Mouse (Mus musculus): ENCODE measurements around the gene Glrx2. TPM values are rescaled to one million over a fixed set of nuclear protein-coding genes. Genes with fewer than 3 reads are reported as not detected.

Gene Glrx2
- total RNA-seq, 2 experiments from 2014 or later, result 77.3 to 81.4 TPM

- intact Hi-C loops (cut with DNase I), result no loop called here
- Histone ChIP-seq H3K27ac (no peak overlapping the region), H3K4me3 (no peak overlapping the region)
- TF ChIP-seq CTCF (IDR thresholded peaks at IDR 0.05), result no peak
- DNase-seq, result no peak
These were observed 50.1 kb downstream of the Glrx2 start for GRCm38 (mm10) chr1:143766238-143766637.

GRCm38 (mm10) chr1:143770444-143771109 lies 54.4 kb downstream of the Glrx2 start:
- DNase-seq, result no peak
- H3K27ac ChIP-seq, result no peak overlapping the region
- no peak for TF ChIP-seq CTCF (IDR thresholded peaks at IDR 0.05)
- no peak overlapping the region for H3K4me3 ChIP-seq
- intact Hi-C loops (cut with DNase I), result no loop called here

- intact Hi-C loops (cut with DNase I), result no loop called here
- DNase-seq, result no peak
- no peak for TF ChIP-seq CTCF (IDR thresholded peaks at IDR 0.05)
- Histone ChIP-seq H3K27ac (no peak overlapping the region), H3K4me3 (no peak overlapping the region)
These were observed 56.9 kb downstream of the Glrx2 start for GRCm38 (mm10) chr1:143773082-143773481.

- TF ChIP-seq CTCF (IDR thresholded peaks at IDR 0.05), result no peak
- no peak overlapping the region for H3K27ac ChIP-seq
- no peak for DNase-seq
- no peak overlapping the region for H3K4me3 ChIP-seq
- intact Hi-C loops (cut with DNase I), result no loop called here
These were observed 57.8 kb downstream of the Glrx2 start for GRCm38 (mm10) chr1:143773909-143774308.

GRCm38 (mm10) chr1:143776446-143777411 lies 60.6 kb downstream of the Glrx2 start, which contains the start of the genes Trove2 and Uchl5:
TSS of gene Trove2 (minus strand) at chr1:143777068.
TSS of gene Uchl5 (plus strand) at chr1:143777272.
- peak within 1 kb of the TSS; percentile 88 for H3K27ac ChIP-seq
- peak; percentile 80 for TF ChIP-seq CTCF (IDR thresholded peaks at IDR 0.05)
- DNase-seq, result peak; percentile 99
- intact Hi-C loops (cut with DNase I), result loop anchor here (2.0 kb wide), 2 partner anchors 38 to 74 kb away; partner anchors contain the start of gene Cdc73
- peak within 1 kb of the TSS; percentile 84 for H3K4me3 ChIP-seq

- TF ChIP-seq CTCF (IDR thresholded peaks at IDR 0.05), result no peak
- DNase-seq, result no peak
- intact Hi-C loops (cut with DNase I), result loop anchor here (2.0 kb wide), 2 partner anchors 39 to 75 kb away; partner anchors contain the start of gene Cdc73
- peak overlapping the region; percentile 84 for H3K4me3 ChIP-seq
- H3K27ac ChIP-seq, result peak overlapping the region; percentile 88
These were observed 61.5 kb downstream of the Glrx2 start for GRCm38 (mm10) chr1:143777558-143778218.

- intact Hi-C loops (cut with DNase I), result no loop called here
These were observed 72.6 kb downstream of the Glrx2 start for GRCm38 (mm10) chr1:143788584-143789227.

More at GRCm38 (mm10) chr1:143788584-143789227, 72.6 kb downstream of the Glrx2 start:
- peak; percentile 31 for DNase-seq
- Histone ChIP-seq H3K4me3 (no peak overlapping the region), H3K27ac (no peak overlapping the region)
- peak; percentile 82 for TF ChIP-seq CTCF (IDR thresholded peaks at IDR 0.05)

Other genes starting within 250 kb of the Glrx2 start
- under 1 TPM; 0.31 to 0.98 TPM for gene B3galt2, start 75.7 kb upstream of the Glrx2 start, total RNA-seq (2021)
- gene Cdc73, start 13.4 kb upstream of the Glrx2 start, total RNA-seq (2021), result 10 to 100 TPM; 48.8 to 52.7 TPM
- gene Trove2, start 60.7 kb downstream of the Glrx2 start, total RNA-seq (2021), result 1 to 10 TPM; 2.7 to 3.8 TPM
- 10 to 100 TPM; 19.6 to 28.3 TPM for gene Uchl5, start 60.9 kb downstream of the Glrx2 start, total RNA-seq (2021)

Data from gastrocnemius, adult 2 months (tissue).